Mouse (Mus musculus) adrenal gland, postnatal 4 days (tissue): ENCODE measurements at regions not wholly inside any gene's neighbourhood (a gene's known extent, or its start where the extent isn't known, plus 50 kb on each side); places are given as distances from the start of the nearest gene placed in this dataset.

Experiments
- DNase-seq, 2 experiments: peaks; one replicate each; pipeline ENCODE4 v3.0.0; 2021 to 2022; ENCODE audit warnings: low spot score in 2 of 2, mixed read lengths in 2 of 2

GRCm38 (mm10) chr10:96309766-96310165 is 173.4 kb downstream of the Gm5426 start:
- DNase-seq = no peak

GRCm38 (mm10) chr10:96325297-96325696 is 188.9 kb downstream of the Gm5426 start:
- no peak for DNase-seq

GRCm38 (mm10) chr10:96330639-96331487 is 194.5 kb downstream of the Gm5426 start:
- no peak for DNase-seq

- peak; percentile 21 to 45 for DNase-seq
Observed at GRCm38 (mm10) chr10:96332731-96333201, 196.4 kb downstream of the Gm5426 start.

- DNase-seq = no peak
Observed at GRCm38 (mm10) chr10:96333224-96333623, 196.8 kb downstream of the Gm5426 start.

- DNase-seq = no peak
Observed at GRCm38 (mm10) chr10:96336271-96336670, 199.9 kb downstream of the Gm5426 start.

- DNase-seq = no peak
Observed at GRCm38 (mm10) chr10:96337088-96337666, 200.8 kb downstream of the Gm5426 start.

GRCm38 (mm10) chr10:96337797-96338608 is 201.6 kb downstream of the Gm5426 start:
- no peak for DNase-seq

- no peak for DNase-seq
Observed at GRCm38 (mm10) chr10:96338609-96338978, 202.2 kb downstream of the Gm5426 start.

GRCm38 (mm10) chr10:96342476-96342875 is 206.1 kb downstream of the Gm5426 start:
- DNase-seq = no peak

GRCm38 (mm10) chr10:96343666-96344065 is 207.3 kb downstream of the Gm5426 start:
- no peak for DNase-seq

GRCm38 (mm10) chr10:96350692-96351091 is 214.3 kb downstream of the Gm5426 start:
- DNase-seq = no peak

GRCm38 (mm10) chr10:96351320-96351719 is 214.9 kb downstream of the Gm5426 start:
- no peak for DNase-seq

- no peak for DNase-seq
Observed at GRCm38 (mm10) chr10:96356980-96357624, 220.7 kb downstream of the Gm5426 start.

GRCm38 (mm10) chr10:96357632-96358031 is 221.2 kb downstream of the Gm5426 start:
- DNase-seq = no peak

- no peak for DNase-seq
Observed at GRCm38 (mm10) chr10:96358984-96359383, 222.6 kb downstream of the Gm5426 start.

- no peak for DNase-seq
Observed at GRCm38 (mm10) chr10:96362211-96362610, 225.8 kb downstream of the Gm5426 start.

- DNase-seq = no peak
Observed at GRCm38 (mm10) chr10:96363867-96364266, 227.5 kb downstream of the Gm5426 start.

GRCm38 (mm10) chr10:96365101-96365500 is 228.7 kb downstream of the Gm5426 start:
- DNase-seq = no peak

- no peak for DNase-seq
Observed at GRCm38 (mm10) chr10:96366871-96367270, 230.5 kb downstream of the Gm5426 start.
